Mouse (Mus musculus) G1E (cell line): Measurements from ENCODE around the gene Klhl21.

Experiments
- CTCF ChIP-seq: IDR thresholded peaks from 2 replicates; pipeline ENCODE4 v1.5.1; 2012; ENCODE audit warnings: low read depth, low read length, inconsistent platforms, mixed read lengths
- GATA2 ChIP-seq: IDR thresholded peaks from 2 replicates; pipeline ENCODE4 v1.6.1; 2012; ENCODE audit warnings: low read depth, low read length, inconsistent platforms, borderline replicate concordance

DNA sequence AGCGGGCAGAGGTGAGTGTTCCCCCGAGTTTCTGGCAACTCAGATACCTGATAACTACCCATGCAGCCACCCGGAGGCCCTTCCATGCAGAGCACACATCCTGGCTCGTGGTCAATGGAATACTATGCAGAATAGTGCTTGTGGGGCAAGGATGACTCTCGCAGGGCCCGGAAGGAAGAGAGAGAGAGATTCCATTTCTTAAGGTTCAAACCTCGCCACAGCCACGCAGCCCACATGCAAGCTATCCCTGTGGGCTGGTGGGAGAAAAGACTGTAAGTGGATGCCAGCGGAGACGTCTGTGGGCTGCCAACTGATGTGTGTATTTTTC is 20.6 kb upstream of the Klhl21 start:
- TF ChIP-seq CTCF (no peak), GATA2 (no peak)
